Mouse (Mus musculus) spleen, adult 18-20 months (tissue): Measurements from ENCODE around the gene Fgf10.

Experiments used
- DNase-seq, 2 experiments: peaks; one replicate each; pipeline ENCODE4 v3.0.0; 2022; ENCODE audit warnings: mixed read lengths in 2 of 2

Fgf10 gene

DNA sequence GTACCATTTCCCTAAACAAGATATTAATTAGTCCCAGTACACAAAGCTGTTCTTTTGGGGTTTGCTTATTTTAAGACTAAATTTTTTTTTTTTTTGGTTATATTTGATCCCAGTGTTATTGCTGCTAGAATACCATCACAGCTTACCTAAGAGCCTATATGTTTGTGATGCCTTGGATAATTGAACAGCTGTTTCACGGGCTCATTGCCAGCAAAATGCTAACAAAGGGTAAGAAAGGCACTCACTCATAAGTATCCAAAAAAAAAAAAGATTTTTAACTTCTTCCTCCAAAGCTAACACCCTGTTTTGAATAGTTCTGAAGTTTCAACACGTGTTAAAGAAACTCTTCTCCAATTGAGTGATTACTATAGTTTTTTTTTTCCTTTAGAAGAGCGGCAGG, 48.8 kb downstream of the Fgf10 start:
- no peak for DNase-seq

DNA sequence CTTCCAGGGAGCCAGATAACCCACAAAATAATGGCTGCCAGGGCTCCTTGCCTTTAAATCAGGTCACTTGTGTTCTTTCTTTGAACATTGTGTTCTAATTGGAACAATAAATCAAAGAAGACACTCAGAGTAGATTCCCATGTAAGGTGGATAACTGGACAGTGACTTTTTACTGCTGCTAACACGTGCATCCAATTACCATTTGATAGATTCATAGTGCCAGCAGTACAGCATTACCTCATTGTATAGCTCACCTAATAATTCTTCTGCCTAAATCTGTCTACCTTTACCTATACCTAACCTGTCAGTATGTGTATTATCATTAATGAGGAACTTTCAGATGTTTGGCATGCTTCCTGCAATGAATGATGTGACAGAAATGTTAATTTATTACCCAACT, 52.1 kb downstream of the Fgf10 start:
- DNase-seq = no peak

DNA sequence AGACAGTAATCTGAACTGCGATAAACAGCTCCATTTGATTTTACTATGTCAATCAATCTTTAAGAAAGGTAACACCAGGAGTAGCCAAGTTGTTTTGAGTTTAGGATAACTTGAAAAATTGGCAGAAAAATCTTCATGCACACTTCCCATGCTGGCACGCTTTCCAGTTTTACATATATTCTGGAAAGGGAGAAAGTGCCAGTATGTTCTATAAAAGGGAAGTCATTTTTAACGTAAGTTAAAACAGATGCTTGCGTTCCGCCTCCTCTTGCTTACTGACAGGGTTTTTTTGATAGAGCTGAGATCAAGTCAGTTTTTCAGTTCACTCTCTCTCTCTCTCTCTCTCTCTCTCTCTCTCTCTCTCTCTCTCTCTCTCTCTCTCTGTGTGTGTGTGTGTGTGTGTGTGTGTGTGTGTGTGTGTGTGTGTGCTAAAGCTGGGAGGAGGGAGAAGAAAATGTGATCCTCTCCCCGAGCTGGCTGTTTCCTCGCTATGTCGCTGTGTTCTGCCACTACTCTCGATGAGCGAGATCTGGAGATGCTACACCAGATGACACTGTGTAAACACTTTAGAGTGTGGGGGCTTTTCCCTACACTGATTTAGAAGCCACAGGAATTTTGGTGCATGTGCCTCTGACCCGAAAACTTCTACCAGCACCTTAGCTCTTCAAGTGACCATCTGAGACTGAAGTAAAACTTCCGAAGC, 62.4 kb downstream of the Fgf10 start:
- DNase-seq = no peak

DNA sequence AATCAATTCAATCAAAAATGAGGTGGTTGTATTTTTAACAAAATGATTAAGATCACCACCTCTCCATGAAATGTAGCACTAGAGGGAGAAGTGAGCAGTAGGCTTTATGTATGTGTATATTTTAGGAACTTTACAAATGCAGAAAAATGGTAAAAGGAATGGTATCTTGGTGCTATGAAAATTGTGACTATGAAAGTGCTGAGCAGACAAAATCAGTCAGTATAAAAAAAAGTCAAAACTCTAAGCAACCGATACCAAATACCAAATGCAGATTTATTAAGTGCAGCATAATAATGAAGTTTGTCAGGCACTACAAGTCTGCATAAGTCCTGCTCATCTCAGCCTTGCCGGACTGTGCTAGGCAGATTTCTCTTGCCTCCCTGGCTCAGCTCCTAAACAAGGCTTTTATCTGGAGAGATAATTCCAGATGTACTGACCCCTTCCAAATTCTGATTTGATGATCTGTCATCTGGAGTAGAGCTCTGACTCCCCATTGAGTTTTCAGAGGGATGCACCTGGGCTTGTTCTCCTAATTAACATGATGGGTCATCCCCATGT, 70.3 kb downstream of the Fgf10 start:
- no peak for DNase-seq

DNA sequence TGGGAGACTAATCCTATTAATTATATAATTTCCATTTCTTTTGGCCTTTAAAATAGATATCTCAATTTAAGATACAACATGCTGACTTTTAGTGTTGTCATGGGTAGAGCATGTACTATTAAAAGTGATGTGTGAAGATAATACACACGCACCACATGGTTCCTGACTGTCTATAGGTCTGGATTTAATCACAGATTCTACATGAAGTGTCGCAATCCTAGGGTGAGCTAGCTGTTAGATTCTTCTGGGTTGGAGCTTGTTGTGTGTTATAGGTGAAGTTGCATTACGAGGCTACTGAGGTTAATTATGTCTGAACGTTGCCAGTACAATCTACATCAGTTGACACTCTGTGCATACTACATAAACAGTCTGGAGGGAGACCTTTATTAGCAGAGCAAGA, 73.2 kb downstream of the Fgf10 start:
- no peak for DNase-seq

DNA sequence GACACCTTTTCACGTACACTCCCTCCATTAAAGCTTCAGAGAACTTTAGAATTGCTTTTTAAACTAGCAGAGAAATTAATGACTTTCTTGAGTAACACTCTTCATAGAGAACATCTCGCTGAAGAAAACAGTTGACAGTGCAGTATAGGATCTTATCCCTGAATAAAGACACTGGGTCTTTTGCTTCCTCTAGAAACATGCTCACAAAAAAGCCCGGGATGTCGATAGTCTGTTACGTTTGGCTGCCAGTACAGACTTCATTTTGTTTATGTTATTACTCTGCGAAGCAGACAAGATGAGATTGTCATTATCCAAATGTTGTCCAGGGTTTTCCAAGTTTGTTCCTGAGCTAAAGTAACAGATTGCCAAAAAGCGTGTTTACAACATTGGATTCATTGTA, 75.2 kb downstream of the Fgf10 start:
- no peak for DNase-seq

DNA sequence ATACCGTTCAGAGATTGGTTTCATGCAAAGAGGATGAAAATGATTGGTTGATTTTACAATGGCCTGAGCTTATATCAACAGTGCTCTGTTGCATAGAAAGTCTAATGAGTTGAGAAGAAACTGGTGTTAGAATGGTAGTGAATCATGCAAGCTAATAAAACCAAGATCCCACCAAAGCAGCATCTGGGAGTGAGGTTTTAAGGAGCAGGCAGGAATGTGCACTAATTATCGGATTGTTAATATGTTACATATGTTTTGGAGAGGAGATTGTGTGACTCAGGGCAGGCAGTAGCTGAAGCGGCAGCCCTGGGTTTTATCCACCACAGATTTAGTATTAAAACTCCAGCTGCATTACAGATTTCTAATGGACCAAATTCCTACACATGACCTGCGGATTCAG, 76.8 kb downstream of the Fgf10 start:
- no peak for DNase-seq

DNA sequence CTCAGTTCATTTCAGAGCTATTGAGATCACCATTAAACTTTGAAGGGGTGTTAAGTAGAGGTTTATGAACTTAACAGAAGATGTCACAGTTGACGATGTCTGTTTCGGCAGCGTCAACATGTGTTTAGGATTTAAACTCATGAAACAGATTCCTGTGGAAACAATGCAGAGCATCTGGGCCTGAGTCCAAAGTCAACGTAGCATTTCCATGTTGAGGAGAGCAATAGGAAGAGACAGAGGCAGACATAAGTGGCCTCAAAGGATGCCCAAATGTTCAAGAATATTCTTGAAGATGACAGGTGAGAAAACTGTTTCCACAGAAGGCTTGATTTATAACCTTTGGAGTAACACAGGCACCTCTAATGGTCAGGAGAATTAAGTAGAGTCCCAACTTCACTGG, 84.4 kb downstream of the Fgf10 start:
- DNase-seq = no peak

DNA sequence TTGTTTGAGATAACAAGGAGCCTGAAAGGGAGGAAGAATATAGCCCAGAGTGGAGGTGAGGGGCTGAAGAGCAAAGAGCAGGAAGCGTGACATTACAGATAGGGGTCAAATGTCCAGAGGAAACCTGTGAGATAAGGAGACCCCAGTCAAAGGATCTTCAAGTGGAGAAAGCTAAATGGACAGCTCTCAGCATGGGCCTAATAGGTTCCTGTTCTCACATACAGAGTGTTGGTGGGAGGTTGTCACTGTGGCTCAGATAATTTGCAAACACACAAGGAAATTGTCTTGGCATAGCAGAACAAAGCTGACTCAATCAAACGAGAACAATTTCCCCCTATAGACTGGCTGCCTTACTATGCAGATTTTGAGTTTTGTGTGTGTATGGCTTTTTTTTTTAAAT, 89.4 kb downstream of the Fgf10 start:
- no peak for DNase-seq

DNA sequence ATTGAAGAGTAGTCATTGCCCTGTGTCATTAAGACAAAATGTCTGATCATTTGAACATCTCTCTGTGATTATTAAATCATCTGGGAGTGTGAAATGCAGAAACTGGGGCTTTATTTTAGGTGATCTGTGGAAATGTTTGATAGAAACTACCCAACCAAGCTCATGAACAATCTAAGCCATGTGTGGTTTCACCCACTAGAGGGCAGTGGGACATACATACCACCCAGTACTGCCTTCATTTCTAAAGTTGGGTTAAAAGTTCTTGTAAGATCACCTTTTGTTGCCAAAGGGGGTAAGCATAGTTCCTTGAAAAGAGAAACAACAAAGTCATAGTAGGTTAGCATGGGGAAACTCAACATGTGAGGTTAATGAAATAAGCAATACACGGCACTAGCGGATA, 93.4 kb downstream of the Fgf10 start:
- DNase-seq = no peak

DNA sequence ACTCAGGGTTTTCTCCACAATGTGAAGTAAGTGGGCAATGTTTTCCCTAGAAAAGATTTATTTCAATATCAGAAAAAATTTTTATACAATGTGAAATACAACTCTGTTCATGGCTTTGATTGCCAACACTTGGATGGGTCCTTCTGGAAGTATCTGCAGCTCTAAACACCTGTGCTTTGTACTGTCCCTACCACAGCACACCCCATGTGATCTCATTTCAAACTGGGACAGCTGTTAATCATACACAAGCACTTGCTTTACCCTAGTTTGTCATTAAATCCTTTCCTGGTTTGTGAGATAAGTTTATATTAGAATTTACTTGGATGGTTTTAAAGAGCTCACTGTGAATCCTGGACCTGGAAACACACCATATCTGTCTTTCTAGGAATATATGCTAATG, 102.6 kb downstream of the Fgf10 start:
- no peak for DNase-seq

DNA sequence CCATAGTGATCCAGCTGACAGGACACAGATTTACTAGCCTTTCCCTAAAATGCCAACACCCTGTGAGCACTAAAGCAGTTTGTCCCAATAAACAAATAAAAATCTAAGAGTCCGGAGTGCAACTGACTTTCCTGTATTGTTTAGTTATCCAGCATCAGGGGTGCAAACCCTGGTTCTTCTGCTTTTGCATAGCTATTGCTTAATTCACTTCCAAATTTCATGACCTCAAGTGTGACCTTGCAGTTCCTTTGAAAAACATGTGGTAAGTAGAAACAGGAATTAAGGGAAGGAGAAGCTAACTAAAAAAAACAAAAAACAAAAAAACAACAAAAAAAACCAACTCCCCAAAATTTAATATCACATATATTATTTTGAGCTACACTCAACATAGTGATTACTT, 105.6 kb downstream of the Fgf10 start:
- no peak for DNase-seq

DNA sequence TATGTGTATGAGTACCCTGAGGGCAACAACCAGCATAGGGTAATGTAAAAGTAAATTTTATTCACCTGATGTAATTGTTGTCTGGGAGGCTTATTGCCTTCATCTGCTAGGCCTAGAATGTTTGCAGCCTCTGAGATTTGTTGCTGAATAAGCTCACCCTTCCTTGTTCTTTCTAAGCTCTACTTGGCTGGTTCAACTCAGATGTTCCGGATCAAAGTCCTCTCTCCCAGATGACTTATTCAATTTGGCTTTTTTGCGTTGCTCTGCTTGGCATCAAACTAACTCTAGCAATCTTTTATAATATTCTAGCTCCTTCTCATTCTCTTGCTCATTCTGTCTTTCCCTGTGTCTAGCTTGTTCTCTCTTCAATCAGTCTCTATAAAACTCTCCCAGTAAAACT, 109.6 kb downstream of the Fgf10 start:
- DNase-seq = no peak

DNA sequence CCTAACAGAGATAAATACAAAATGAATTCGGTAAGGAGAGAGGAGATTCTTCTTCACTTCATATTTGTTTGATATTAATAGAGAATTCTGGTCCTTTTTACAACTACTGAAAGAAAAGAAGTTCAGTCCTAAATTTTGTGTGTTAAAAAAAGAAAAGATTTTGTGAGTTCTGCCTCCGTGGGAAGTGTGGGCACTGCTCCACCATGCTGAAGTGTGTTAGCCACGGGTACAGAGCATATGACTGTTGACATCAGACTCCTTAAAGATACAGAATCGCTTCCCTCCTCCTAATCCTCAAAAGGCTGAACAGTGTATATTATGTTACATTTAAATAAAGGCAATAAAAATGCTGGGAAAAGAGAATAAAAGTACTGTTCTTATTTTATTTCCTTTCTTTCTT, 122.2 kb downstream of the Fgf10 start:
- DNase-seq = no peak

DNA sequence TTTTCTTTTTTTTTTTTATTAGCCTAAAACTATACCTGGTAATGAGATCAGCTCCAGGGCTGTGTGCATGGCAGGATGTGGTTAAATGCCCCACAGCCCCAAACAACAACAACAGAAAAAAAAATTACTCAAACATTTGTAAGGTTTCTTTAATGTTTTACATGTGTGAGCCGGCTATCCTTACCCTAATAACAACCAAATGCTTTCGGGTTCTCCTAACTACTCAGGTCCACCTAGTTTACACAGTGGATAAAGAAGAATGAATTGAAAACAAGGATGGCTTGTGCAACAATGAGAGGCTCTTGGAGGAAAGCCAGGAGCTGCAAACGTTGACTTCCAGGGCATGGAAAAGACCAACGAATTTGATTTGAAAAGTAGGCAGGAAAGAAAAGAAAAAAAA, 122.6 kb downstream of the Fgf10 start:
- no peak for DNase-seq

DNA sequence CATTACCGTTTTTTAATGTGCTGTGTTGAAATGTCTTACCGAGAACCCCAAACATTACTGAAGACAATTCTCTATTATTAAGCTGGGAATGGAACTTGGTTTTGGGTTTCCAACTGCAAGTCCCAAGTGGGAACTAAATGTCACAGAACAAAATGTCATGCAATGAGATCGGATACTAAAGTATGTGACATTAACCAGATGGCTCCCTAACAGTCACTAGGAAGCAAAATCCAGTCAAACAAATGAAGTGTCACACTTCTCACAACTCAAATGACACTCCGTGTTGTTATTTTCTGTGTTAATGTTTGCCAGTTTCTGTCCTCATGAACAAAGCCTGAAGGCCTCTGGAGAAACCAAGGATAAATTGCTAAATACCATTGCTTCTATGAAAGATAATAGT, 130.6 kb downstream of the Fgf10 start:
- no peak for DNase-seq

DNA sequence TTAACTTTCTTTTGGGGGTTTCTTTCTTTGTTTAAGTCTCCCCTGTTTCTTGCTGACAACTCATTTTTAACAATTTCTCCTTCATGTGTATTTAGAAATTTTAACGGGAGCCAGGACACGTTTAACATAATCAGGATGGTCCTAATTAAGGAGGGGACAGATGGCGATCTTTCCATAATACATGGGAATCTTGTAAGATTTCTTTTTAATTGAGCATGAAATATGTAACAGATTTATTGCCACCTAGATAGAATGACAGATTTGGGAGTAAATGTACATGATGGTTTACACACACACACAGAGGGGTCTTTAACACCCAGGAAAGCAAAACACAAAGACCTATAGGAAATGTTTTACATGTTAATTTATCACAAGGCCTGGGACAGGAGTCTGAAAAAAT, 137.1 kb downstream of the Fgf10 start:
- DNase-seq = no peak

DNA sequence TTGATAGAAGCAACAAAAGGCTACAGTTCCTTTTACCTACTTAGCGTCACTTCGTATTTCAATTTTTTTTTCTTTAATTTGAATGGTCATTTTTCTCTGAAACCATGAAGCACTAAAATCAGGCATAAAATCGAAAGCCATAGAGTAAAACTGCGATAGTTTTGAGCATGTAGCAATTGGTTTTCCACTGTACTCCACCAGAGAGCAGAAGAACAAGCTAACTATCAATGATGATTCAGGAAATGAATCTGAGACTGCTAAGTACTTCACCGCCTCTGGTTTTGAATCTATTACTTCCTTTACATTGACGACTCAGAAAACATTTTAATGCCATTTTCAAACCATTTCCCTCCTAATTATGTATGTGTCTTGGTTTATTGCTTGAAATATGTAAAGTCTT, 150.2 kb downstream of the Fgf10 start:
- DNase-seq = no peak

DNA sequence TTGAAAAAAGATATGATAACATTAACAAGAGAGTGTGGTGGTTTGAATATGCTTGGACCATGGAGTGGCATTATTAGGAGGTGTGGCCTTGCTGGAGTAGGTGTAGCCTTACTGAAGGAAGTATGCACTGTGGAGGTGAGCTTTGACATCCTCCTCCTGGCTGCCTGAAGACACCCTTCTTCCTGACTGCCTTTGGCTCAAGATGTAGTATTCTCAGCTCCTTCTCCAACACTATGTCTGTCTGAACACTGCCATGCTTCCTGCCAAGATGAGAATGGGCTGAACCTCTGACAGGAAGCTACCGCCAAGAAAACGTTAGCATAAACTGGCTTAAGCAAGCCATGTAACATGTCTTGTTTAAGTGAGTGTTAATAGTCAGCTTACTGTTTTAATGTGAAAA, 153.5 kb downstream of the Fgf10 start:
- DNase-seq = no peak

DNA sequence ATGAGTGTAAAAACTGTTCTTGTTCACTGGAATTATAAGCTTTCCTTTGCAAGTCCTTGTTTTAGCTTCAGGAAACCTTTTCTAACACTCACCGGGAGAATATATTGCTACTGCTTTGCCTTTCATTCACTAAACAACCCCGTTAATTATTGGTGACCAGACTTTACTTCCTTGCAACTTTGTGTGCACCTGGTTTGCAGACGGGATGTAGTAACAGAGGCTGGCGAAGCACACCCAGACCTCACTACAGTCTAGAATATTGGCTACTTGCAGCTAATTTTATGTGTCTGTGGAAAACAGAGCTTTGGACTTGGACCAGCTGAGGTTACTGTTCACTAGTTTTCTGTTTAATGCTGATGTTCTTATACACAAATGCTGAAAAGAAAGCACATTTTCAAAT, 155.5 kb downstream of the Fgf10 start:
- DNase-seq = no peak

DNA sequence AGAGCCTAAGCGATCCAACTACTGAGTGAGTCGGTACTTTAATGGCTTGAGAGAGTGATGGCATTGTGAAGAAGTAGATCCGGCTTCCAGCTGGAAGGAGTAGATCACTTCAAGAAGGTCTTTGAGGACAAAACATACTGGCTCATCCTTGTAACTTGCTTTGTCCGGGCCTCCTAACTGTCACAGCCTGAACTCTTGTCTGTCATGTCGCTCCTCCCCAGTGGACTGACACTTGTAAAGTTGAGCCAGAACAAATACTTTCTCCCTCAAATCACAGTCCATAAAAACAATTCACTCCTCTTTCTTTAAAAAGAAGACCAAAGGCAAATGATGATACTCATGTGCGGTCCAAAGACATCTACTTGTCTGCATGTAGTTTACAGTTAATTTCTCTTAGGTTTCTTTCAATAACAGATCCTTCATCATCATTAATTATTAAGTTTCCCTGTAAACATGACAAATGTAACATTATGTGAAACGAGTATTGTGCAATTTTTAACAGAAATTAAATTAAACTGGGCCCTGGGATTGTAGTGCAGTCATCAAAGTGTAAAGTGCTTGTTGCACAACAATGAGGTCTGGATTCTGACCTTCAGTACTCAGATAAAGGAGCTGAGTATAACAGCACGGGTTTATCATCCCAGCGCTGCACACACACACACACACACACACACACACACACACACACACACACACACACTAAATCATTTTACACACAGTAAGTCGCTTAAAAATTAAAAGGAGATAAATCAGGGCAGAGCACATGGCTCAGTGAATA, 159.2 kb downstream of the Fgf10 start:
- DNase-seq = no peak

DNA sequence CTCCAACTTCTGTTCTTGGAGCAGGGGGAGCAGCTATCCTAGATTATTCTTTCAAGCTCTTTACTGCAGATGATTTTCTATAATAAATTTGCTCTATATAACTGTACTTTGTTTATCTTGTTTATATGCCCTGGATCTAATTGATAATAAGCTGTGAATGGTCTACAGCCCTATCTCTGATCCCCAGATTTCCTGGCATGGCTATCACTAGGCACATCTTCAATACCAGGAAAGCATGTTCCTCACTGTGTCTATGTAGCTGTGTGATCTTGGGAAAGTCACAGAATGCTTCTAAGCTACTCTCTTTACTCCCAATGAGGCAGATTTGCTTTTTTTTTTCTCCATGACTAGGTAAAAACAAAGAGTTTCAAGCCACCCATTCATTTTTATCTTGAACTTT, 164.4 kb downstream of the Fgf10 start:
- no peak for DNase-seq

DNA sequence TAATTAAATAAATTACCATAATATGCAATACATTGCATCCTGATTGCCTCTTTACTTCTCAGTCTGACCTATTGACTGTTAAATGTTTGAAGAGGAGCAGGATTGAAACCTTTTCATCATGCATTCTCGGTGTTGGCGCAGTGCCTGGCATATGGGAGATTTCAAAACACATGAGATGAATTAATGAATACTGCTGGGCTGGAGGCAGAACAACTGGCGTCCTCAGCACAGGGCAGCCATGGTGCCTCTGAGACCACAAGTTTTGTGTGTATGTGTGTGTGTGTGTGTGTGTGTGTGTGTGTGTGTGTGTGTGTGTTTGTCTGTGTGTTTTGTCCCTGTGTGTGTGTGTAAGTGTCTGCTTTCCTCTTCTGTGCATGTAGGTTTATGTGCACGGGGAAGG, 165.5 kb downstream of the Fgf10 start:
- DNase-seq = no peak
